Mouse (Mus musculus) small intestine, adult 2 months (tissue): ENCODE data around the gene Taok2.

Experiments used
- CTCF ChIP-seq: fragments of 200-500 bp; IDR thresholded peaks from 2 replicates; pipeline ENCODE4 v1.5.1; 2012; ENCODE audit warnings: low read depth, mild to moderate bottlenecking, control low read depth, inconsistent platforms, low read length, moderate library complexity, mixed read lengths; ENCODE audit not compliant: insufficient replicate concordance, insufficient read length; ENCODE audit errors: extremely low read depth
- POLR2A ChIP-seq: fragments of 200-500 bp; IDR thresholded peaks from 2 replicates; pipeline ENCODE4 v1.6.1; 2012; ENCODE audit warnings: low read depth, mild to moderate bottlenecking, control low read depth, inconsistent platforms, low read length, moderate library complexity

GRCm38 (mm10) chr7:126860987-126861386 lies 23.5 kb downstream of the Taok2 start:
- TF ChIP-seq POLR2A: no peak
- no peak for TF ChIP-seq CTCF
